ENCODE assay signal across 33 mouse cellular contexts in genomic region chr16:8778697-8779096, GRCm38 (mm10). TPM values are rescaled to one million over a fixed set of nuclear protein-coding genes. Genes with fewer than 3 reads are reported as not detected.
DNase-seq lines count a peak whose midpoint lies in the region; ATAC-seq and TF ChIP-seq lines count a peak whose summit lies in the region.
"Had no signal": no experiment of that assay in that cellular context is flagged by ENCODE, and none has a peak within 500 bp of the region (broad histone marks: within the 10 kb centered on the region; RNA-seq: fewer than 3 reads in every experiment).

No protein-coding gene starts in this region.

- no peak for TF ChIP-seq CTCF in bone marrow, adult 2 months (IDR thresholded peaks at IDR 0.05; ENCODE audit: control insufficient read depth, insufficient read depth, low read length)

- H3K4me2 ChIP-seq in forebrain, embryonic 14.5 days (ENCODE audit: low read length): no peak overlapping the region
- no peak overlapping the region for H3K4me2 ChIP-seq in forebrain, embryonic 13.5 days
- H3K4me2 ChIP-seq: forebrain, embryonic 12.5 days; heart, embryonic 11.5 days; hindbrain, embryonic 13.5 days; limb, embryonic 15.5 days; liver, embryonic 15.5 days; lung, embryonic 14.5 days had no signal

- no peaks in the 10 kb centered on the region for H3K27me3 ChIP-seq in forebrain, embryonic 14.5 days (replicated peaks; ENCODE audit: control insufficient read depth, insufficient read depth, low read length)
- no peaks in the 10 kb centered on the region for H3K27me3 ChIP-seq in forebrain, embryonic 13.5 days
- H3K27me3 ChIP-seq in midbrain, embryonic 10.5 days (ENCODE audit: low read depth, poor library complexity, severe bottlenecking): no peaks in the 10 kb centered on the region
- H3K27me3 ChIP-seq: forebrain, embryonic 12.5 days; hindbrain, embryonic 13.5 days; limb, embryonic 15.5 days had no signal

- in situ Hi-C loops in ES-E14 (cut with MboI; ENCODE audit: low sequenced_read_pairs in 2 of 2, unreplicated experiment in 2 of 2): no loop called here

- no peaks in the 10 kb centered on the region for H3K36me3 ChIP-seq in forebrain, embryonic 14.5 days (ENCODE audit: control insufficient read depth, insufficient read depth, low read length)
- no peaks in the 10 kb centered on the region for H3K36me3 ChIP-seq in forebrain, embryonic 13.5 days (ENCODE audit: poor library complexity, severe bottlenecking)
- H3K36me3 ChIP-seq in ES-E14 (ENCODE audit: control insufficient read depth, insufficient read depth, low read length, poor library complexity, severe bottlenecking): peaks cover 15% of the 10 kb centered on the region
- no peaks in the 10 kb centered on the region for H3K36me3 ChIP-seq in midbrain, embryonic 10.5 days
- H3K36me3 ChIP-seq: forebrain, embryonic 12.5 days; G1E; hindbrain, embryonic 13.5 days; limb, embryonic 10.5 days; limb, embryonic 15.5 days; liver, embryonic 15.5 days had no signal

- no peak for TF ChIP-seq POLR2A in bone marrow, adult 2 months (IDR thresholded peaks at IDR 0.05; ENCODE audit: borderline replicate concordance, control insufficient read depth, low read depth, low read length)

- no peak overlapping the region for H3K27ac ChIP-seq in forebrain, embryonic 14.5 days (ENCODE audit: low read depth, low read length)
- no peak overlapping the region for H3K27ac ChIP-seq in forebrain, embryonic 13.5 days
- peak overlapping the region; percentile 97 for H3K27ac ChIP-seq in ES-E14 (ENCODE audit: insufficient read depth, low read depth, low read length, poor library complexity, severe bottlenecking)
- H3K27ac ChIP-seq in bone marrow, adult 2 months (ENCODE audit: control insufficient read depth, insufficient read depth, low read depth, low read length, poor library complexity): peak overlapping the region; percentile 45
- no peak overlapping the region for H3K27ac ChIP-seq in midbrain, embryonic 10.5 days (replicated peaks)
- H3K27ac ChIP-seq: forebrain, embryonic 12.5 days; hindbrain, embryonic 13.5 days; limb, embryonic 10.5 days; limb, embryonic 15.5 days; liver, embryonic 15.5 days had no signal

- peak; percentile 4 for DNase-seq in forebrain, embryonic 14.5 days (ENCODE audit: low spot score)
- DNase-seq in ES-E14 (ENCODE audit: low read depth, low spot score): peak; percentile 76
- no peak for DNase-seq in embryo, embryonic 10.5 days (ENCODE audit: low spot score)
- DNase-seq in midbrain, embryonic 10.5 days (ENCODE audit: low spot score): no peak
- DNase-seq in testis, postnatal 14 days (ENCODE audit: low spot score): no peak
- DNase-seq: adrenal gland, adult 2 months; cerebellum, adult 11-12 months; cerebellum, adult 9-11 months; gastrocnemius, postnatal 25 days; heart, adult 18-20 months; heart, postnatal 36 days; kidney, adult 9 months; kidney, postnatal 14 days; layer of hippocampus, adult 9-11 months; lung, embryonic 14.5 days; lung, postnatal 14 days; midbrain, embryonic 14.5 days; right cerebral cortex, adult 18-20 months; spleen, adult 18-20 months; thymus, adult 18-20 months; thymus, postnatal 25 days had no signal

- no peak for ATAC-seq in forebrain, embryonic 14.5 days
- no peak for ATAC-seq in forebrain, embryonic 13.5 days
- ATAC-seq in megakaryocyte progenitor cell, adult 5-6 weeks (replicated peaks; ENCODE audit: poor library complexity): peak; percentile 84
- ATAC-seq: activated CD4-positive, CD25-positive, alpha-beta regulatory T cell, adult 4 months; intestine, postnatal 0 days had no signal

- H3K4me3 ChIP-seq in forebrain, embryonic 14.5 days (ENCODE audit: low read depth, low read length): no peak overlapping the region
- no peak overlapping the region for H3K4me3 ChIP-seq in forebrain, embryonic 13.5 days
- H3K4me3 ChIP-seq in ES-E14 (ENCODE audit: insufficient read depth in 1 of 2, low read depth in 1 of 2, low read length in 2 of 2, poor library complexity in 1 of 2, severe bottlenecking in 1 of 2): no peak overlapping the region
- H3K4me3 ChIP-seq in bone marrow, adult 2 months (replicated peaks; ENCODE audit: control insufficient read depth, low read depth, low read length): no peak overlapping the region
- H3K4me3 ChIP-seq in midbrain, embryonic 10.5 days: no peak overlapping the region
- H3K4me3 ChIP-seq: forebrain, embryonic 12.5 days; hindbrain, embryonic 13.5 days; limb, embryonic 10.5 days; limb, embryonic 15.5 days; liver, embryonic 15.5 days had no signal

- H3K9ac ChIP-seq in forebrain, embryonic 14.5 days (ENCODE audit: low read length): no peak overlapping the region
- no peak overlapping the region for H3K9ac ChIP-seq in forebrain, embryonic 13.5 days
- no peak overlapping the region for H3K9ac ChIP-seq in ES-E14 (ENCODE audit: insufficient read depth, low read depth, low read length, poor library complexity, severe bottlenecking)
- H3K9ac ChIP-seq: forebrain, embryonic 12.5 days; hindbrain, embryonic 13.5 days; limb, embryonic 15.5 days; liver, embryonic 15.5 days; lung, embryonic 14.5 days had no signal

- H3K9me3 ChIP-seq in forebrain, embryonic 14.5 days (replicated peaks; ENCODE audit: control insufficient read depth, low read length): no peaks in the 10 kb centered on the region
- H3K9me3 ChIP-seq in forebrain, embryonic 13.5 days (replicated peaks): no peaks in the 10 kb centered on the region
- H3K9me3 ChIP-seq in ES-E14 (ENCODE audit: control insufficient read depth, insufficient read depth, low read depth, low read length): no peaks in the 10 kb centered on the region
- H3K9me3 ChIP-seq in midbrain, embryonic 10.5 days (replicated peaks): no peaks in the 10 kb centered on the region
- H3K9me3 ChIP-seq: forebrain, embryonic 12.5 days; G1E; hindbrain, embryonic 13.5 days; limb, embryonic 10.5 days; limb, embryonic 15.5 days; liver, embryonic 15.5 days had no signal

- no peaks in the 10 kb centered on the region for H3K4me1 ChIP-seq in forebrain, embryonic 14.5 days (ENCODE audit: control insufficient read depth, insufficient read depth, low read length)
- H3K4me1 ChIP-seq in forebrain, embryonic 13.5 days: no peaks in the 10 kb centered on the region
- H3K4me1 ChIP-seq in ES-E14 (ENCODE audit: control insufficient read depth in 2 of 2, insufficient read depth in 2 of 2, low read length in 2 of 2, poor library complexity in 1 of 2): peaks cover 14 to 21% of the 10 kb centered on the region in 2 experiments; a peak in 3 of 4 replicates
- H3K4me1 ChIP-seq in bone marrow, adult 2 months (ENCODE audit: control insufficient read depth, insufficient read depth, low read length): no peaks in the 10 kb centered on the region; the same call in 1 of the 2 replicates
- H3K4me1 ChIP-seq in midbrain, embryonic 10.5 days: no peaks in the 10 kb centered on the region
- H3K4me1 ChIP-seq: forebrain, embryonic 12.5 days; hindbrain, embryonic 13.5 days; limb, embryonic 10.5 days; limb, embryonic 15.5 days had no signal

TF ChIP-seq in ES-E14, 5 proteins besides CTCF, POLR2A, EP300 and RAD21:
- TF ChIP-seq HCFC1 (IDR thresholded peaks at IDR 0.05; ENCODE audit: borderline replicate concordance, insufficient read depth, low read length) (no peak), CHD2 (IDR thresholded peaks at IDR 0.05; ENCODE audit: low read depth, low read length) (no peak), ZC3H11A (IDR thresholded peaks at IDR 0.05; ENCODE audit: borderline replicate concordance, low read depth, low read length) (no peak), MAFK (IDR thresholded peaks at IDR 0.05; ENCODE audit: insufficient read depth, low read depth, low read length) (no peak), ZNF384 (IDR thresholded peaks at IDR 0.05; ENCODE audit: low read depth, low read length) (no peak)
TF ChIP-seq in ES-E14: peak in this region for 0.

RNA-seq across cellular contexts. Expression of gene Usp7, which starts 13.4 kb away (rescaled TPM):
- polyA plus RNA-seq in forebrain, embryonic 14.5 days (2014; fragmentation: Nextera tagmentation; extraction: Ambion mirVana): 42.1 and 42.7 TPM in 2 replicates
- polyA plus RNA-seq in forebrain, embryonic 13.5 days (2015; fragmentation: Nextera tagmentation; extraction: Ambion mirVana): 29.6 and 42.3 TPM in 2 replicates
- 242 and 291 TPM in 2 replicates for total RNA-seq in ES-E14 (2012; rRNA removed)
- 136 TPM in 2 replicates for polyA plus RNA-seq in bone marrow, adult 2 months (2011; ENCODE audit: insufficient read depth, insufficient read length, low replicate concordance, missing spikeins)
- total RNA-seq in megakaryocyte progenitor cell, adult 5-6 weeks (2015): 153 and 167 TPM in 2 replicates
- 135 and 168 TPM in 2 replicates for total RNA-seq in megakaryocyte progenitor cell, adult 5-6 weeks (2017)
- 25.0 and 28.1 TPM in 2 replicates for polyA plus RNA-seq in midbrain, embryonic 10.5 days (2016; fragmentation: Nextera tagmentation; extraction: Ambion mirVana)

RNA-seq across cellular contexts. Expression of gene 1810013L24Rik, which starts 51.2 kb away (rescaled TPM):
- 19.6 and 24.9 TPM in 2 replicates for polyA plus RNA-seq in forebrain, embryonic 14.5 days (2014; fragmentation: Nextera tagmentation; extraction: Ambion mirVana)
- 26.3 and 27.4 TPM in 2 replicates for polyA plus RNA-seq in forebrain, embryonic 13.5 days (2015; fragmentation: Nextera tagmentation; extraction: Ambion mirVana)
- 46.6 and 47.4 TPM in 2 replicates for total RNA-seq in ES-E14 (2012; rRNA removed)
- polyA plus RNA-seq in bone marrow, adult 2 months (2011; ENCODE audit: insufficient read depth, insufficient read length, low replicate concordance, missing spikeins): 21.3 and 38.6 TPM in 2 replicates
- 38.9 and 42.4 TPM in 2 replicates for total RNA-seq in megakaryocyte progenitor cell, adult 5-6 weeks (2015)
- total RNA-seq in megakaryocyte progenitor cell, adult 5-6 weeks (2017): 34.7 and 43.7 TPM in 2 replicates
- polyA plus RNA-seq in midbrain, embryonic 10.5 days (2016; fragmentation: Nextera tagmentation; extraction: Ambion mirVana): 19.0 and 21.5 TPM in 2 replicates

Comparison
In these comparisons a context has a peak if more than half of its experiments do, and no peak if none do; other contexts are left out.
1. DNase-seq: peak in forebrain, embryonic 14.5 days (single experiment) and ES-E14 (single experiment); none in embryo, embryonic 10.5 days (single experiment), midbrain, embryonic 10.5 days (single experiment) and testis, postnatal 14 days (single experiment).
2. H3K27ac ChIP-seq: peak in ES-E14 (single experiment) and bone marrow, adult 2 months (single experiment); none in forebrain, embryonic 14.5 days (single experiment), forebrain, embryonic 13.5 days (single experiment) and midbrain, embryonic 10.5 days (single experiment).